9 mouse cellular contexts compared by ENCODE assay signal in the genomic region with DNA sequence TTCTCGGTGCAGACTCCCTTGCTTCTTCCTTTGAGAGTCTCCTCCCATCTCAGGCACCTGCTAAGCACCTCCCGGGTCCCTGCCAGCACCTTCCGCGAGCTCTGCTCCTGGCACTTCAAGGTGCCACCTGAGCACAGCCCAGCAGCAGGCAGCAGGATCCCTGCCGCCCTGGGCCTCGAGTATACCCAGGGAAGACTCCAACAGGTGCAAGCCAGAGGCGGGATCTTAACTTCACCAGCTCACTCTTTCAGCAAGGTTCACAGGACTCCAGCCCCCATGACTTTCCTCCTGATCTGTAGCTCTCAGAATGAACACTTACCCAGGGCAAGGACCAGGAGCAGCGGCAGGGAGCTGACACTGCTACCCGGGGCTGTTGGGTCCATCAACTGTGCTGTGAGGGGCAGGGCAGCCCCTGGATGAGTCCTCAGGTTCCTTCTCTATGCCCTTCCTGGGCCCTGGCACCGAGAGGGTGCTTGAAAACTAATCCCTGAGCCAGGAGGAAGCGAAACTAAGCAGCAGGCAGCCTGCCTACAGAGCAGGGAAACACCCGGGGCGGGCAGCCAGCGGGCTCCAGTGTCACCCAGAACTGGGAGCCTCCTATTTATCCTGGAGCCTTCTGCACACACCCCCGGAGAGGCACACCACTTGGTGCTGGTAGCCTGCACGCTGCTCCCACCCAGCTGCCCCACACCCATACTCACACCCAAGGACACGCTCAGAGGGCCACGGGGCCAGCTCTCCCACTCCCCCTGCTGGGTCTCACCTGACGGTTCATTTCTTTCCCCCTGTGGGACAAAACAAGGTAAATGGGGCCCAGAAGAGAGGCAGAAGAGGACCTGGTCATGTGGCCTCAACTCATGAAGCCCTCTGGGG. TPM values are rescaled to one million over a fixed set of nuclear protein-coding genes. Genes with fewer than 3 reads are reported as not detected.
DNase-seq lines count a peak whose midpoint lies in the region; ATAC-seq and TF ChIP-seq lines count a peak whose summit lies in the region.
"Had no signal": no experiment of that assay in that cellular context is flagged by ENCODE, and none has a peak within 500 bp of the region (broad histone marks: within the 10 kb centered on the region; RNA-seq: fewer than 3 reads in every experiment).

A gene (minus strand): TSS at position 656 of the 873 bp plus-strand sequence.

- peaks cover 5% of the 10 kb centered on the region; the same call in 1 of the 2 replicates for H3K4me1 ChIP-seq in embryonic facial prominence, embryonic 15.5 days
- H3K4me1 ChIP-seq in heart, embryonic 11.5 days (ENCODE audit: control insufficient read depth, insufficient read depth, low read length), result no peaks in the 10 kb centered on the region; the same call in 1 of the 2 replicates
- H3K4me1 ChIP-seq in kidney, embryonic 15.5 days, result peaks cover 15% of the 10 kb centered on the region; the same call in 1 of the 2 replicates
- no peaks in the 10 kb centered on the region for H3K4me1 ChIP-seq in liver, embryonic 11.5 days (replicated peaks; ENCODE audit: control insufficient read depth, insufficient read depth, low read length)

- peak; percentile 82 for ATAC-seq in embryonic facial prominence, embryonic 15.5 days (ENCODE audit: insufficient number of reproducible peaks, low FRiP score, low TSS enrichment, low read depth)
- peak; percentile 71 for ATAC-seq in heart, embryonic 11.5 days (replicated peaks; ENCODE audit: insufficient number of reproducible peaks, low FRiP score, low TSS enrichment)
- peak; percentile 93 for ATAC-seq in kidney, embryonic 15.5 days (replicated peaks; ENCODE audit: low FRiP score)
- peak; percentile 76 for ATAC-seq in liver, embryonic 11.5 days (replicated peaks; ENCODE audit: low FRiP score)

- H3K27me3 ChIP-seq in embryonic facial prominence, embryonic 15.5 days, result no peaks in the 10 kb centered on the region
- H3K27me3 ChIP-seq in heart, embryonic 11.5 days (ENCODE audit: control insufficient read depth, insufficient read depth, low read length), result no peaks in the 10 kb centered on the region
- no peaks in the 10 kb centered on the region for H3K27me3 ChIP-seq in kidney, embryonic 15.5 days
- no peaks in the 10 kb centered on the region for H3K27me3 ChIP-seq in liver, embryonic 11.5 days (replicated peaks; ENCODE audit: control insufficient read depth, insufficient read depth, low read length)
- no peaks in the 10 kb centered on the region for H3K27me3 ChIP-seq in myocyte (ENCODE audit: control insufficient read depth, insufficient read depth, insufficient read length)

- no peak within 1 kb of the TSS for H3ac ChIP-seq in myocyte (ENCODE audit: control insufficient read depth, insufficient read length)

- no peaks in the 10 kb centered on the region for H3K36me3 ChIP-seq in embryonic facial prominence, embryonic 15.5 days
- H3K36me3 ChIP-seq in heart, embryonic 11.5 days (ENCODE audit: control insufficient read depth, insufficient read depth, low read length), result no peaks in the 10 kb centered on the region
- H3K36me3 ChIP-seq in kidney, embryonic 15.5 days, result no peaks in the 10 kb centered on the region
- H3K36me3 ChIP-seq in liver, embryonic 11.5 days (ENCODE audit: control insufficient read depth, insufficient read depth, low read length), result no peaks in the 10 kb centered on the region
- no peaks in the 10 kb centered on the region for H3K36me3 ChIP-seq in myocyte (ENCODE audit: control insufficient read depth, insufficient read depth)
- H3K36me3 ChIP-seq: G1E had no signal

- H3K9ac ChIP-seq in embryonic facial prominence, embryonic 15.5 days, result 0 out of 2 replicates have a peak within 1 kb of the TSS, but pooled peaks have one; percentile 4
- H3K9ac ChIP-seq in heart, embryonic 11.5 days (ENCODE audit: low read depth, low read length), result peak within 1 kb of the TSS; percentile 71
- H3K9ac ChIP-seq in kidney, embryonic 15.5 days, result peak within 1 kb of the TSS; percentile 44
- peak within 1 kb of the TSS; percentile 46 for H3K9ac ChIP-seq in liver, embryonic 11.5 days (ENCODE audit: low read depth, low read length)

- WGBS in embryonic facial prominence, embryonic 15.5 days, result 7% methylated on average over 19 of the region's 19 CpGs
- WGBS in heart, embryonic 11.5 days (ENCODE audit: insufficient replicate concordance), result 14% methylated on average over 19 of the region's 19 CpGs
- WGBS in kidney, embryonic 15.5 days, result 7% methylated on average over 19 of the region's 19 CpGs
- 14% methylated on average over 19 of the region's 19 CpGs for WGBS in liver, embryonic 11.5 days

- peak within 1 kb of the TSS; percentile 75 for H3K4me2 ChIP-seq in embryonic facial prominence, embryonic 15.5 days (replicated peaks)
- peak within 1 kb of the TSS; percentile 73 for H3K4me2 ChIP-seq in heart, embryonic 11.5 days
- peak within 1 kb of the TSS; percentile 75 for H3K4me2 ChIP-seq in kidney, embryonic 15.5 days
- H3K4me2 ChIP-seq in liver, embryonic 11.5 days, result peak within 1 kb of the TSS; percentile 74
- peak within 1 kb of the TSS; percentile 87 for H3K4me2 ChIP-seq in myocyte (ENCODE audit: low read depth)

- no peak for TF ChIP-seq POLR2A in myocyte (IDR thresholded peaks at IDR 0.05; ENCODE audit: insufficient read length, low read depth)

- no peaks in the 10 kb centered on the region for H3K79me2 ChIP-seq in myocyte (ENCODE audit: control insufficient read depth, insufficient read depth)

- H3K9me3 ChIP-seq in embryonic facial prominence, embryonic 15.5 days (replicated peaks), result no peaks in the 10 kb centered on the region
- H3K9me3 ChIP-seq in heart, embryonic 11.5 days (replicated peaks; ENCODE audit: control insufficient read depth, low read length), result no peaks in the 10 kb centered on the region
- H3K9me3 ChIP-seq in kidney, embryonic 15.5 days (replicated peaks), result no peaks in the 10 kb centered on the region
- H3K9me3 ChIP-seq in liver, embryonic 11.5 days (ENCODE audit: control insufficient read depth, low read length), result no peaks in the 10 kb centered on the region
- H3K9me3 ChIP-seq: G1E had no signal

- DNase-seq in cerebellum, adult 11-12 months, result peak; percentile 8
- DNase-seq in cerebellum, adult 9-10 months, result no peak
- peak; percentile 60 for DNase-seq in liver, embryonic 11.5 days (ENCODE audit: low spot score)
- DNase-seq in spleen, postnatal 4 days (ENCODE audit: low spot score in 2 of 2), result peak; percentile 22 to 66

- peak within 1 kb of the TSS; percentile 34; the same call in 1 of the 2 replicates for H3K27ac ChIP-seq in embryonic facial prominence, embryonic 15.5 days (replicated peaks)
- no peak within 1 kb of the TSS for H3K27ac ChIP-seq in heart, embryonic 11.5 days (ENCODE audit: low read depth, low read length)
- H3K27ac ChIP-seq in kidney, embryonic 15.5 days, result peak within 1 kb of the TSS; percentile 83
- H3K27ac ChIP-seq in liver, embryonic 11.5 days (ENCODE audit: low read depth, low read length), result no peak within 1 kb of the TSS

- H3K4me3 ChIP-seq in embryonic facial prominence, embryonic 15.5 days (replicated peaks), result peak within 1 kb of the TSS; percentile 44
- peak within 1 kb of the TSS; percentile 52 for H3K4me3 ChIP-seq in heart, embryonic 11.5 days (ENCODE audit: low read depth, low read length)
- H3K4me3 ChIP-seq in kidney, embryonic 15.5 days (replicated peaks), result peak within 1 kb of the TSS; percentile 51
- H3K4me3 ChIP-seq in liver, embryonic 11.5 days (ENCODE audit: low read depth, low read length), result peak within 1 kb of the TSS; percentile 48
- H3K4me3 ChIP-seq in myocyte, result peak within 1 kb of the TSS; percentile 24

TF ChIP-seq in myocyte, 11 proteins besides CTCF, POLR2A, EP300 and RAD21:
- TF ChIP-seq MYOD1 (IDR thresholded peaks at IDR 0.05; ENCODE audit: control insufficient read depth in 1 of 3, insufficient read length in 2 of 3, low read depth in 2 of 3) (peak in 1 of 3 experiments; percentile 15), MYOG (IDR thresholded peaks at IDR 0.05; ENCODE audit: control insufficient read depth in 1 of 3, insufficient read depth in 1 of 3, insufficient read length in 2 of 3, low read depth in 2 of 3) (peak in 1 of 3 experiments; percentile 9), POLR2AphosphoS2 (IDR thresholded peaks at IDR 0.05; ENCODE audit: insufficient read length, low read depth) (no peak)
TF ChIP-seq in myocyte: peak in this region for 2.

RNA-seq across cellular contexts. Expression of the gene that starts here (rescaled TPM):
- polyA plus RNA-seq in embryonic facial prominence, embryonic 15.5 days (2015; fragmentation: Nextera tagmentation; extraction: Ambion mirVana), result 2.2 and 3.2 TPM in 2 replicates
- 0.77 and 1.3 TPM in 2 replicates for polyA plus RNA-seq in heart, embryonic 11.5 days (2014; fragmentation: Nextera tagmentation; extraction: Ambion mirVana)
- 8.6 and 10.9 TPM in 2 replicates for polyA plus RNA-seq in kidney, embryonic 15.5 days (2015; fragmentation: Nextera tagmentation; extraction: Ambion mirVana)
- 0.23 and 0.52 TPM in 2 replicates for polyA plus RNA-seq in liver, embryonic 11.5 days (2014; fragmentation: Nextera tagmentation; extraction: Ambion mirVana)
- 0.36 TPM for polyA plus RNA-seq in myocyte (2012; fragmentation: generic; extraction: Trizol)
- polyA plus RNA-seq: G1E had no signal

Comparison
In these comparisons a context has a peak if more than half of its experiments do, and no peak if none do; other contexts are left out.
1. Peak in DNase-seq, ATAC-seq, H3K4me3 ChIP-seq, H3K9ac ChIP-seq and H3K4me2 ChIP-seq in liver, embryonic 11.5 days; RNA of the gene not detected or under 1 TPM.
2. H3K27ac ChIP-seq: peak in embryonic facial prominence, embryonic 15.5 days (single experiment) and kidney, embryonic 15.5 days (single experiment); none in heart, embryonic 11.5 days (single experiment) and liver, embryonic 11.5 days (single experiment).
3. H3K9ac ChIP-seq: peak in every context shown above with its lines; median percentile 71 in heart, embryonic 11.5 days; 46 in liver, embryonic 11.5 days; 44 in kidney, embryonic 15.5 days; 4 in embryonic facial prominence, embryonic 15.5 days.
4. Peak in every context shown above with its lines, with median percentiles within 50 percentile points of each other: ATAC-seq, H3K4me2 ChIP-seq and H3K4me3 ChIP-seq.